In the genomic region with DNA sequence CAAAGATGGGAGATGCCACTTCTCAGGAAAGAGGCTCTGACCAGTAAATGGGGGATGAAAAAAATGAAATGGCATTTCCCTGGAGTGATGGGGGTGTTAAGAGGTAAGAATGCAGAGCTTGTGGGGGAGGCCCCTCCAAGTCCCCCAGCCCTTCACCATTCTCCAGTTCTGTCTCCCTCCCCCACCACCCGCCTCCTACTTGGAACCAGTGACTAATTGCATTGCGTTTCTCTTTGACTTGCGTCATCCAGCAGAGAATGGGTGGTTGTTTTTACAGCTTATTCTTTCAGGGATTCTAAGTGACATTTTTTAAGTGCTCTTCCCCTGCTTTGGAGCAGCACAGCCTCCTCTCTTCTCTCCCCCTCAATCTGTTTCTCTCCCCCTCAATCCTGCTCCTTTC, we compare ENCODE assay signal across 15 mouse cellular contexts. TPM values are rescaled to one million over a fixed set of nuclear protein-coding genes. Genes with fewer than 3 reads are reported as not detected.
A peak's percentile ranks its signal among the peaks of the same experiment; 100 is the strongest.
DNase-seq lines count a peak whose midpoint lies in the region; ATAC-seq and TF ChIP-seq lines count a peak whose summit lies in the region.
"Had no signal": no experiment of that assay in that cellular context is flagged by ENCODE, and none has a peak within 500 bp of the region (broad histone marks: within the 10 kb centered on the region; RNA-seq: fewer than 3 reads in every experiment).

No protein-coding gene starts in this region.

- H3K36me3 ChIP-seq in heart, embryonic 10.5 days, result no peaks in the 10 kb centered on the region
- no peaks in the 10 kb centered on the region for H3K36me3 ChIP-seq in stomach, postnatal 0 days (ENCODE audit: control insufficient read depth, insufficient read depth, low read length)
- H3K36me3 ChIP-seq in forebrain, embryonic 12.5 days (replicated peaks), result no peaks in the 10 kb centered on the region
- H3K36me3 ChIP-seq: heart, embryonic 13.5 days; hindbrain, embryonic 13.5 days; limb, embryonic 12.5 days had no signal

- 35% methylated on average over 3 of the region's 3 CpGs for WGBS in heart, embryonic 10.5 days
- 51% methylated on average over 3 of the region's 3 CpGs for WGBS in stomach, postnatal 0 days
- 57% methylated on average over 3 of the region's 3 CpGs for WGBS in forebrain, embryonic 12.5 days

- H3K4me1 ChIP-seq in heart, embryonic 10.5 days, result no peaks in the 10 kb centered on the region
- no peaks in the 10 kb centered on the region for H3K4me1 ChIP-seq in stomach, postnatal 0 days (replicated peaks; ENCODE audit: control insufficient read depth, insufficient read depth)
- H3K4me1 ChIP-seq in forebrain, embryonic 12.5 days, result no peaks in the 10 kb centered on the region
- H3K4me1 ChIP-seq: heart, embryonic 13.5 days; hindbrain, embryonic 13.5 days; limb, embryonic 12.5 days; megakaryocyte, embryonic 14.5 days had no signal

- no peak overlapping the region for H3K4me3 ChIP-seq in heart, embryonic 10.5 days
- H3K4me3 ChIP-seq in left cerebral cortex, adult 2 months, result no peak overlapping the region
- H3K4me3 ChIP-seq in stomach, postnatal 0 days (ENCODE audit: low read depth, low read length), result no peak overlapping the region
- H3K4me3 ChIP-seq in forebrain, embryonic 12.5 days (replicated peaks), result no peak overlapping the region
- no peak overlapping the region for H3K4me3 ChIP-seq in gastrocnemius, adult 2 months
- H3K4me3 ChIP-seq: heart, embryonic 13.5 days; hindbrain, embryonic 13.5 days; limb, embryonic 12.5 days; megakaryocyte, embryonic 14.5 days had no signal

- intact Hi-C loops in left cerebral cortex, adult 2 months (cut with DNase I), result loop anchor here (1.0 to 2.0 kb wide), 6 partner anchors 23 to 93 kb away; no protein-coding TSS in a partner anchor
- intact Hi-C loops in gastrocnemius, adult 2 months (cut with DNase I), result no loop called here

- no peak overlapping the region for H3K9ac ChIP-seq in stomach, postnatal 0 days (ENCODE audit: low read length)
- no peak overlapping the region for H3K9ac ChIP-seq in forebrain, embryonic 12.5 days
- H3K9ac ChIP-seq: heart, embryonic 13.5 days; hindbrain, embryonic 13.5 days; limb, embryonic 12.5 days had no signal

- H3K9me3 ChIP-seq in heart, embryonic 10.5 days, result no peaks in the 10 kb centered on the region
- H3K9me3 ChIP-seq in stomach, postnatal 0 days (ENCODE audit: control insufficient read depth, low read length), result no peaks in the 10 kb centered on the region
- no peaks in the 10 kb centered on the region for H3K9me3 ChIP-seq in forebrain, embryonic 12.5 days
- H3K9me3 ChIP-seq: heart, embryonic 13.5 days; hindbrain, embryonic 13.5 days; limb, embryonic 12.5 days had no signal

- H3K27me3 ChIP-seq in heart, embryonic 10.5 days (ENCODE audit: insufficient read depth, poor library complexity, severe bottlenecking), result no peaks in the 10 kb centered on the region
- H3K27me3 ChIP-seq in stomach, postnatal 0 days (ENCODE audit: control insufficient read depth, insufficient read depth, low read length), result no peaks in the 10 kb centered on the region
- H3K27me3 ChIP-seq in forebrain, embryonic 12.5 days, result no peaks in the 10 kb centered on the region
- H3K27me3 ChIP-seq: heart, embryonic 13.5 days; hindbrain, embryonic 13.5 days; limb, embryonic 12.5 days had no signal

- TF ChIP-seq EP300 in stomach, postnatal 0 days (optimal IDR thresholded peaks at IDR 0.05), result no peak

- ATAC-seq in stomach, postnatal 0 days (ENCODE audit: low FRiP score, low TSS enrichment), result no peak
- no peak for ATAC-seq in forebrain, embryonic 12.5 days (ENCODE audit: low FRiP score)

- peak; percentile 70 for DNase-seq in heart, embryonic 10.5 days (ENCODE audit: low spot score)
- no peak for DNase-seq in heart, postnatal 4 days
- DNase-seq in 3134 (ENCODE audit: extremely low read depth, insufficient read length, low spot score) (peak; percentile 17), adipocyte (ENCODE audit: low spot score) (peak; percentile 9)
- peak; percentile 50 to 57 for DNase-seq in left cerebral cortex, adult 2 months (ENCODE audit: extremely low spot score in 1 of 2, low spot score in 2 of 2)
- DNase-seq in stomach, postnatal 0 days (ENCODE audit: low spot score), result no peak
- no peak for DNase-seq in gastrocnemius, adult 2 months
- DNase-seq: kidney, adult 18-20 months; lung, adult 18-20 months; thymus, postnatal 14 days had no signal

- TF ChIP-seq CTCF in left cerebral cortex, adult 2 months (IDR thresholded peaks at IDR 0.05), result no peak
- TF ChIP-seq CTCF in stomach, postnatal 0 days (IDR thresholded peaks at IDR 0.05; ENCODE audit: low read depth), result no peak
- no peak for TF ChIP-seq CTCF in gastrocnemius, adult 2 months (IDR thresholded peaks at IDR 0.05)

- no peak overlapping the region for H3K4me2 ChIP-seq in stomach, postnatal 0 days (replicated peaks; ENCODE audit: low read depth)
- no peak overlapping the region for H3K4me2 ChIP-seq in forebrain, embryonic 12.5 days
- H3K4me2 ChIP-seq: heart, embryonic 13.5 days; hindbrain, embryonic 13.5 days; limb, embryonic 12.5 days had no signal

- no peak overlapping the region for H3K27ac ChIP-seq in heart, embryonic 10.5 days
- H3K27ac ChIP-seq in left cerebral cortex, adult 2 months, result peak overlapping the region; percentile 55
- H3K27ac ChIP-seq in stomach, postnatal 0 days (replicated peaks), result no peak overlapping the region
- no peak overlapping the region for H3K27ac ChIP-seq in forebrain, embryonic 12.5 days
- H3K27ac ChIP-seq in gastrocnemius, adult 2 months, result no peak overlapping the region
- H3K27ac ChIP-seq: heart, embryonic 13.5 days; hindbrain, embryonic 13.5 days; limb, embryonic 12.5 days had no signal

RNA-seq across cellular contexts. Expression of a gene that starts 46.9 kb away (rescaled TPM):
- 0.11 and 1.4 TPM in 2 replicates for polyA plus RNA-seq in heart, embryonic 10.5 days (2016; fragmentation: Nextera tagmentation; extraction: Ambion mirVana)
- 1 to 10 TPM; 4.0 to 5.1 TPM for total RNA-seq in heart, postnatal 4 days (2021)
- total RNA-seq in left cerebral cortex, adult 2 months (2021), result 100 to 1,000 TPM; 173 to 179 TPM
- 2.2 and 2.9 TPM in 2 replicates for polyA plus RNA-seq in stomach, postnatal 0 days (2015; fragmentation: Nextera tagmentation; extraction: Ambion mirVana)
- 9.2 and 9.8 TPM in 2 replicates for polyA plus RNA-seq in forebrain, embryonic 12.5 days (2016; fragmentation: Nextera tagmentation; extraction: Ambion mirVana)
- total RNA-seq in gastrocnemius, adult 2 months (2021), result 1 to 10 TPM; 1.1 to 1.5 TPM

Comparison
In these comparisons a context has a peak if more than half of its experiments do, and no peak if none do; other contexts are left out.
1. DNase-seq: peak in heart, embryonic 10.5 days (single experiment), 3134 (single experiment), adipocyte (single experiment) and left cerebral cortex, adult 2 months (2 of 2); none in heart, postnatal 4 days (single experiment), stomach, postnatal 0 days (single experiment) and gastrocnemius, adult 2 months (single experiment).
2. RNA of a gene that starts 46.9 kb away (total RNA-seq): 173 to 179 TPM in left cerebral cortex, adult 2 months; 4.0 to 5.1 TPM in heart, postnatal 4 days and 1.1 to 1.5 TPM in gastrocnemius, adult 2 months; every median in the first group is over 10 times any median in the second.